Mouse (Mus musculus) megakaryocyte, embryonic 14.5 days (primary cell): Measurements from ENCODE around the gene Chil1. TPM values are rescaled to one million over a fixed set of nuclear protein-coding genes. Genes with fewer than 3 reads are reported as not detected.

Source experiments
- H3K27me3 ChIP-seq: replicated peaks from 2 replicates; pipeline ENCODE3; 2012; ENCODE audit warnings: inconsistent platforms
- H3K36me3 ChIP-seq: replicated peaks from 2 replicates; pipeline ENCODE3; 2012; ENCODE audit warnings: low read length, inconsistent platforms, mixed read lengths
- H3K4me1 ChIP-seq: 2 replicates; pipeline ENCODE4 v1.6.1; 2012; ENCODE audit warnings: inconsistent platforms
- H3K4me3 ChIP-seq: replicated peaks from 2 replicates; pipeline ENCODE3; 2012; ENCODE audit warnings: moderate library complexity, mild to moderate bottlenecking, inconsistent platforms
- H3K9me3 ChIP-seq: 2 replicates; pipeline ENCODE4 v1.6.1; 2012; ENCODE audit warnings: inconsistent platforms
- FLI1 ChIP-seq: IDR thresholded peaks from 2 replicates; pipeline ENCODE4 v1.6.1; 2012; ENCODE audit warnings: low read length, inconsistent platforms, mixed read lengths
- GATA1 ChIP-seq: IDR thresholded peaks from 3 replicates; pipeline ENCODE4 v1.6.1; 2012; ENCODE audit warnings: mixed read lengths, low read length, inconsistent platforms, borderline replicate concordance
- polyA plus RNA-seq: library from polyadenylated mRNA; stranded (reverse); fragments of >175 nt; gene quantifications from 2 replicates; pipeline ENCODE4 v1.2.3, GENCODE M21; 2012; ENCODE audit warnings: low replicate concordance; ENCODE audit not compliant: insufficient read depth

Chil1 gene
- polyA plus RNA-seq, 1 experiment, result 5.0 TPM

GRCm38 (mm10) chr1:134201751-134202420 is 19.9 kb downstream of the Chil1 start:
- H3K9me3 ChIP-seq, result no peaks in the 10 kb centered on the region
- H3K36me3 ChIP-seq, result no peaks in the 10 kb centered on the region
- H3K27me3 ChIP-seq, result peaks cover 64% of the 10 kb centered on the region
- TF ChIP-seq GATA1 (no peak), FLI1 (no peak)
- H3K4me1 ChIP-seq, result peaks cover 9% of the 10 kb centered on the region; the same call in 1 of the 2 replicates
- no peak overlapping the region for H3K4me3 ChIP-seq

- Histone ChIP-seq H3K4me3 (no peak overlapping the region), H3K4me1 (peaks cover 7% of the 10 kb centered on the region; the same call in 1 of the 2 replicates), H3K9me3 (peaks cover 16% of the 10 kb centered on the region), H3K27me3 (peaks cover 61% of the 10 kb centered on the region), H3K36me3 (no peaks in the 10 kb centered on the region)
- TF ChIP-seq GATA1, result no peak
- no peak for TF ChIP-seq FLI1
These were observed 22.3 kb downstream of the Chil1 start for GRCm38 (mm10) chr1:134204230-134204629.

DNA sequence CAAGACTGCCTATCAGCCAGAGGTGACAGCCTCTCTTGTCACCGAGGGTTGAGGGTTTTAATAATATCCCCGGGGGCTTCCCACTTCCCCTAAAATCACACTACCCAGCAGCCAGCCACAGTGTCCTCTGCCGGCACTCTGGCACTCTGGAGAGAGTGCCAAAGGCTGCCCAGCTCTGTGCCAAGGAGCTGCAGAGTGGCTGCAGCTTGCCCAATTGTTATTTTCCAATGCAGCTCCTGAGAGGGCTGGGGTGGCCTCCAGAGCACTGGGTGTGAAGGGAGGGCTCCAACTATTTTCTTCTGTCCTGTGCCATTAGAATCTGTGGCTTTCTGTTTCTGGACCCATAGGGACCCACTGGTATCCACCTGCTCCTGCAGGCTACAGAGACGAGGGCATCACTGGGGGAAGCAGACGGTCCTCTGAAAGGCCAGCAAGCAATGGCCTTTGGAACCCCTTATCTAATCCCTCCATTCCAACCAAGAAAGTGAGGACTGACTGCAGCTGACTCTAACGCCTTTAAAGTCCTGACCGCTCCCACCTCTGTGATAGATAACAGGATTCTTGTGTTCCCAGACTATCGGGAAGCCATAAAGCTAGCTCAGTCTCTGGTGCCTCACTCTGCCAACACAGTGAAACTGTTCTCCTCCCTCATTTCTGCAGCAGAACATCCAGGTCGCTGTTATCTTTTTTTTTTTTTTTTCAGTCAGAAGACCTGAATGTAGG is 23.5 kb downstream of the Chil1 start:
- Histone ChIP-seq H3K9me3 (peaks cover 16% of the 10 kb centered on the region), H3K4me1 (peaks cover 7% of the 10 kb centered on the region; the same call in 1 of the 2 replicates), H3K27me3 (peaks cover 59% of the 10 kb centered on the region), H3K4me3 (no peak overlapping the region), H3K36me3 (no peaks in the 10 kb centered on the region)
- TF ChIP-seq FLI1, result no peak
- no peak for TF ChIP-seq GATA1

- Histone ChIP-seq H3K36me3 (no peaks in the 10 kb centered on the region), H3K4me3 (no peak overlapping the region), H3K27me3 (peaks cover 60% of the 10 kb centered on the region), H3K9me3 (peaks cover 16% of the 10 kb centered on the region), H3K4me1 (peaks cover 8% of the 10 kb centered on the region; the same call in 1 of the 2 replicates)
- TF ChIP-seq GATA1 (no peak), FLI1 (no peak)
These were observed 24.1 kb downstream of the Chil1 start for GRCm38 (mm10) chr1:134206085-134206484.

- TF ChIP-seq GATA1 (no peak), FLI1 (no peak)
- no peaks in the 10 kb centered on the region for H3K36me3 ChIP-seq
- H3K4me3 ChIP-seq, result no peak overlapping the region
- peaks cover 6% of the 10 kb centered on the region; the same call in 1 of the 2 replicates for H3K4me1 ChIP-seq
- H3K9me3 ChIP-seq, result peaks cover 16% of the 10 kb centered on the region
- H3K27me3 ChIP-seq, result peaks cover 78% of the 10 kb centered on the region
These were observed 28.3 kb downstream of the Chil1 start for GRCm38 (mm10) chr1:134210179-134210755.

GRCm38 (mm10) chr1:134211043-134211442 is 29.1 kb downstream of the Chil1 start:
- Histone ChIP-seq H3K36me3 (no peaks in the 10 kb centered on the region), H3K9me3 (peaks cover 16% of the 10 kb centered on the region), H3K27me3 (peaks cover 80% of the 10 kb centered on the region), H3K4me1 (peaks cover 3% of the 10 kb centered on the region; the same call in 1 of the 2 replicates), H3K4me3 (no peak overlapping the region)
- no peak for TF ChIP-seq FLI1
- TF ChIP-seq GATA1, result no peak

DNA sequence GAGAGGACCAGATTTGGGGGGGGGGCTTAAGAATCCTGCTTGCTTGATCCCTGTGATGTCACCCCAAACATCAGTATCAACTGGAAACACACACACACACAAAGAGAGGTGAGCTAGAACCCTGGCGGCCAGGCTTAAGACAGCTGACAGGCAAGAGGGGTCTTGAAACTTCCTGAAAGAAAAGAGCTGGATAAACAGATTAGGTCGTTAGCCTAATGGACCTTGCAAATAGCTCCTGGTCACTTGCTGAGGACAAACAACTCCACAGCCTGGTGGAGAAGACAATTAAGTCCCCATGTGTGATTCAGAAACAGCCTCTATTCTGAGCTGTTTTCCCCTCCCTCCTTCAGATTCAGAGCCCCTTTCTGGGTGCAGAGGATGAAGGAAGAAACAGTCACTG is 29.7 kb downstream of the Chil1 start:
- Histone ChIP-seq H3K27me3 (peaks cover 79% of the 10 kb centered on the region), H3K4me1 (peaks cover 3% of the 10 kb centered on the region; the same call in 1 of the 2 replicates), H3K9me3 (peaks cover 16% of the 10 kb centered on the region), H3K36me3 (no peaks in the 10 kb centered on the region), H3K4me3 (no peak overlapping the region)
- TF ChIP-seq GATA1 (no peak), FLI1 (no peak)

- TF ChIP-seq FLI1, result no peak
- no peak for TF ChIP-seq GATA1
- peaks cover 83% of the 10 kb centered on the region for H3K27me3 ChIP-seq
- no peaks in the 10 kb centered on the region for H3K36me3 ChIP-seq
- H3K4me3 ChIP-seq, result no peak overlapping the region
- peaks cover 3% of the 10 kb centered on the region; the same call in 1 of the 2 replicates for H3K4me1 ChIP-seq
- H3K9me3 ChIP-seq, result peaks cover 13% of the 10 kb centered on the region
These were observed 30.4 kb downstream of the Chil1 start for GRCm38 (mm10) chr1:134212351-134212750.

- Histone ChIP-seq H3K4me3 (no peak overlapping the region), H3K27me3 (peaks cover 82% of the 10 kb centered on the region)
- TF ChIP-seq FLI1 (no peak), GATA1 (no peak)
These were observed 31.4 kb downstream of the Chil1 start for GRCm38 (mm10) chr1:134213405-134213804.

More at GRCm38 (mm10) chr1:134213405-134213804, 31.4 kb downstream of the Chil1 start:
- no peaks in the 10 kb centered on the region for H3K36me3 ChIP-seq
- H3K4me1 ChIP-seq, result peaks cover 3% of the 10 kb centered on the region; the same call in 1 of the 2 replicates
- peaks cover 2% of the 10 kb centered on the region for H3K9me3 ChIP-seq
